Comparison of ENCODE assay signal across 8 mouse cellular contexts in genomic region chr19:23447221-23447987, GRCm38 (mm10). TPM values are rescaled to one million over a fixed set of nuclear protein-coding genes. Genes with fewer than 3 reads are reported as not detected.
DNase-seq lines count a peak whose midpoint lies in the region; ATAC-seq and TF ChIP-seq lines count a peak whose summit lies in the region.

No protein-coding gene starts in this region.

- H3K27ac ChIP-seq in CH12.LX (ENCODE audit: insufficient read depth, low read depth), result no peak overlapping the region
- H3K27ac ChIP-seq in heart, embryonic 10.5 days, result peak overlapping the region; percentile 77

- H3K4me1 ChIP-seq in CH12.LX (ENCODE audit: control insufficient read depth in 1 of 2, insufficient read depth in 2 of 2), result peaks cover 0 to 17% of the 10 kb centered on the region in 2 experiments; a peak in 2 of 4 replicates
- H3K4me1 ChIP-seq in heart, embryonic 10.5 days, result peaks cover 16% of the 10 kb centered on the region

- no peak for TF ChIP-seq POLR2A in CH12.LX (IDR thresholded peaks at IDR 0.05; ENCODE audit: low read depth, low read length)

- WGBS in heart, embryonic 10.5 days, result 2% methylated on average over 23 of the region's 23 CpGs

- no peaks in the 10 kb centered on the region for H3K36me3 ChIP-seq in CH12.LX (replicated peaks in 1 of 2; ENCODE audit: control insufficient read depth in 1 of 2, insufficient read depth in 1 of 2, low read length in 1 of 2)
- no peaks in the 10 kb centered on the region for H3K36me3 ChIP-seq in heart, embryonic 10.5 days

- no peak for TF ChIP-seq EP300 in CH12.LX (IDR thresholded peaks at IDR 0.05; ENCODE audit: low read length)

- H3K9ac ChIP-seq in CH12.LX (ENCODE audit: insufficient read depth, low read depth), result no peak overlapping the region

- in situ Hi-C loops in CH12.LX (cut with MboI; ENCODE audit: low pct_ligation_motif_present, low pct_unique_long_range_greater_than_20kb, low sequenced_read_pairs), result no loop called here

- TF ChIP-seq RAD21 in CH12.LX (IDR thresholded peaks at IDR 0.05; ENCODE audit: low read depth, low read length), result peak; percentile 25

- DNase-seq in CH12.LX (ENCODE audit: extremely low read depth) (peak; percentile 24), R1 (ENCODE audit: low read depth, low spot score) (peak; percentile 35)
- peak; percentile 75 for DNase-seq in embryo, embryonic 10.5 days (ENCODE audit: low spot score)
- no peak for DNase-seq in heart, embryonic 10.5 days (ENCODE audit: low spot score)
- peak; percentile 39 to 58 for DNase-seq in kidney, postnatal 4 days
- DNase-seq in lung, postnatal 25 days (ENCODE audit: low spot score), result peak; percentile 17
- DNase-seq in right cerebral cortex, postnatal 25 days, result peak; percentile 42

- H3K4me3 ChIP-seq in CH12.LX (replicated peaks in 1 of 3; ENCODE audit: low read depth in 2 of 3, low read length in 2 of 3, poor library complexity in 1 of 3), result peak overlapping the region; percentile 16 to 46 (median 28)
- peak overlapping the region; percentile 63 for H3K4me3 ChIP-seq in heart, embryonic 10.5 days

- peak overlapping the region; percentile 97 for H3K4me2 ChIP-seq in CH12.LX (ENCODE audit: insufficient read depth, low read depth, poor library complexity, severe bottlenecking)

- no peaks in the 10 kb centered on the region for H3K9me3 ChIP-seq in CH12.LX (replicated peaks; ENCODE audit: low read length)
- H3K9me3 ChIP-seq in heart, embryonic 10.5 days, result no peaks in the 10 kb centered on the region

- no peak for ATAC-seq in inflammation-experienced regulatory T-cells, adult 6 months

- dilution Hi-C loops in CH12.LX (cut with MboI; ENCODE audit: extremely low pct_ligation_motif_present, extremely low pct_unique_long_range_greater_than_20kb, low sequenced_read_pairs), result no loop called here

- no peaks in the 10 kb centered on the region for H3K27me3 ChIP-seq in CH12.LX (replicated peaks)
- H3K27me3 ChIP-seq in heart, embryonic 10.5 days (ENCODE audit: insufficient read depth, poor library complexity, severe bottlenecking), result no peaks in the 10 kb centered on the region

- no peaks in the 10 kb centered on the region for H3K79me2 ChIP-seq in CH12.LX (replicated peaks; ENCODE audit: control insufficient read depth, extremely low read depth, insufficient read depth, poor library complexity, severe bottlenecking)

- peak in 1 of 2 experiments; percentile 58; a peak in 2 of 4 replicates for TF ChIP-seq CTCF in CH12.LX (conservative IDR thresholded peaks at IDR 0.05 in 1 of 2, IDR thresholded peaks at IDR 0.05 in 1 of 2; ENCODE audit: low read depth in 2 of 2, low read length in 2 of 2)

TF ChIP-seq in CH12.LX, 34 proteins besides CTCF, POLR2A, EP300 and RAD21:
- TF ChIP-seq ZKSCAN1 (IDR thresholded peaks at IDR 0.05; ENCODE audit: borderline replicate concordance, low read depth, low read length) (no peak), USF1 (IDR thresholded peaks at IDR 0.05; ENCODE audit: low read depth, low read length) (no peak), MEF2A (IDR thresholded peaks at IDR 0.05; ENCODE audit: borderline replicate concordance, low read depth, low read length) (no peak), ZMIZ1 (IDR thresholded peaks at IDR 0.05; ENCODE audit: low read depth, low read length) (no peak), ETS1 (conservative IDR thresholded peaks at IDR 0.05; ENCODE audit: low read depth, low read length) (no peak), CHD2 (IDR thresholded peaks at IDR 0.05; ENCODE audit: low read length) (no peak), SMC3 (IDR thresholded peaks at IDR 0.05; ENCODE audit: low read depth, low read length) (peak; percentile 63), JUN (IDR thresholded peaks at IDR 0.05; ENCODE audit: insufficient read depth, low read depth, low read length) (no peak), NRF1 (IDR thresholded peaks at IDR 0.05; ENCODE audit: low read depth, low read length) (peak; percentile 78), RCOR1 (conservative IDR thresholded peaks at IDR 0.05; ENCODE audit: low read depth, low read length) (no peak), MXI1 (IDR thresholded peaks at IDR 0.05; ENCODE audit: low read depth, low read length) (0 out of 2 replicates have a peak, but pooled peaks have one; percentile 32), ZC3H11A (IDR thresholded peaks at IDR 0.05; ENCODE audit: low read depth, low read length) (no peak), USF2 (conservative IDR thresholded peaks at IDR 0.05; ENCODE audit: low read depth, low read length) (no peak), MYC (IDR thresholded peaks at IDR 0.05; ENCODE audit: low read depth, low read length) (no peak), MAX (IDR thresholded peaks at IDR 0.05; ENCODE audit: low read length) (no peak), SIN3A (IDR thresholded peaks at IDR 0.05; ENCODE audit: low read length) (no peak), IRF4 (IDR thresholded peaks at IDR 0.05; ENCODE audit: low read depth, low read length) (no peak), E2F4 (IDR thresholded peaks at IDR 0.05; ENCODE audit: insufficient replicate concordance, low read depth, low read length) (no peak), ELF1 (IDR thresholded peaks at IDR 0.05; ENCODE audit: low read depth, low read length) (no peak), ZNF384 (IDR thresholded peaks at IDR 0.05; ENCODE audit: low read depth, low read length) (no peak), GABPA (IDR thresholded peaks at IDR 0.05; ENCODE audit: insufficient replicate concordance, low read depth, low read length) (no peak), PAX5 (IDR thresholded peaks at IDR 0.05; ENCODE audit: low read length) (no peak), POLR2AphosphoS2 (IDR thresholded peaks at IDR 0.05; ENCODE audit: low read depth, low read length) (no peak), NELFE (IDR thresholded peaks at IDR 0.05; ENCODE audit: low read depth, low read length) (no peak), UBTF (IDR thresholded peaks at IDR 0.05; ENCODE audit: low read depth, low read length) (no peak)

RNA-seq across cellular contexts. Expression of gene Mamdc2, which starts 0.8 kb away (rescaled TPM):
- total RNA-seq in CH12.LX (2012; rRNA removed) (0.04 and 0.08 TPM in 2 replicates), CH12.LX (2014; rRNA removed) (0.35 and 0.67 TPM in 2 replicates)
- 0.17 and 0.20 TPM in 2 replicates for polyA plus RNA-seq in CH12.LX (2012; ENCODE audit: insufficient read length, low read depth)
- 1.6 and 1.8 TPM in 2 replicates for polyA plus RNA-seq in heart, embryonic 10.5 days (2016; fragmentation: Nextera tagmentation; extraction: Ambion mirVana)
- polyA plus RNA-seq in inflammation-experienced regulatory T-cells, adult 6 months (2017; shearing (Covaris generic)), result not detected
